Mouse (Mus musculus): ENCODE data around the gene Cnfn.
"Not testable (repeated sequence)": the region's sequence is repeated elsewhere in the genome, so short reads cannot be mapped to it uniquely, and the experiment has no call there.

Cnfn gene

GRCm38 (mm10) chr7:25369058-25369749, at the start of gene Cnfn:
Gene Cnfn, minus strand, starts transcription at chr7:25369724.
- DNase-seq (ENCODE audit: low spot score) = no peak

- no peak for DNase-seq (ENCODE audit: low spot score)
These were observed 48.1 kb upstream of the Cnfn start for GRCm38 (mm10) chr7:25417597-25417996.

GRCm38 (mm10) chr7:25412833-25413441, 43.4 kb upstream of the Cnfn start, which contains the start of gene Cxcl17:
Gene Cxcl17, minus strand, starts transcription at chr7:25412886.
- no peak for DNase-seq (ENCODE audit: low spot score)

- no peak for DNase-seq (ENCODE audit: low spot score)
These were observed 42.3 kb upstream of the Cnfn start for GRCm38 (mm10) chr7:25411861-25412260.

GRCm38 (mm10) chr7:25410969-25411615, 41.6 kb upstream of the Cnfn start:
- no peak for DNase-seq (ENCODE audit: low spot score)

- DNase-seq (ENCODE audit: low spot score) = no peak
These were observed 39.7 kb upstream of the Cnfn start for GRCm38 (mm10) chr7:25409114-25409760.

GRCm38 (mm10) chr7:25406468-25406867, 36.9 kb upstream of the Cnfn start:
- DNase-seq (ENCODE audit: low spot score) = no peak

- DNase-seq (ENCODE audit: low spot score) = no peak
These were observed 33.2 kb upstream of the Cnfn start for GRCm38 (mm10) chr7:25402671-25403101.

- DNase-seq (ENCODE audit: low spot score) = no peak
These were observed 32.5 kb upstream of the Cnfn start for GRCm38 (mm10) chr7:25401986-25402385.

- no peak for DNase-seq (ENCODE audit: low spot score)
These were observed 32.0 kb upstream of the Cnfn start for GRCm38 (mm10) chr7:25401551-25401950.

GRCm38 (mm10) chr7:25399028-25399427, 29.5 kb upstream of the Cnfn start:
- DNase-seq (ENCODE audit: low spot score) = not testable (repeated sequence)

GRCm38 (mm10) chr7:25398610-25399009, 29.1 kb upstream of the Cnfn start, which contains the start of gene Lipe:
Gene Lipe, minus strand, starts transcription at chr7:25398710.
- DNase-seq (ENCODE audit: low spot score) = no peak

GRCm38 (mm10) chr7:25396621-25397020, 27.1 kb upstream of the Cnfn start:
- DNase-seq (ENCODE audit: low spot score) = no peak

GRCm38 (mm10) chr7:25395558-25396521, 26.3 kb upstream of the Cnfn start:
- peak; percentile 93 for DNase-seq (ENCODE audit: low spot score)

GRCm38 (mm10) chr7:25395186-25395557, 25.6 kb upstream of the Cnfn start:
- DNase-seq (ENCODE audit: low spot score) = no peak

- no peak for DNase-seq (ENCODE audit: low spot score)
These were observed 25.2 kb upstream of the Cnfn start for GRCm38 (mm10) chr7:25394754-25395153.

- DNase-seq (ENCODE audit: low spot score) = no peak
These were observed 24.1 kb upstream of the Cnfn start for GRCm38 (mm10) chr7:25393451-25394210.

- DNase-seq (ENCODE audit: low spot score) = no peak
These were observed 23.3 kb upstream of the Cnfn start for GRCm38 (mm10) chr7:25392851-25393250.

- no peak for DNase-seq (ENCODE audit: low spot score)
These were observed 22.4 kb upstream of the Cnfn start for GRCm38 (mm10) chr7:25391856-25392453.

GRCm38 (mm10) chr7:25390986-25391385, 21.5 kb upstream of the Cnfn start:
- no peak for DNase-seq (ENCODE audit: low spot score)

Measured in ovary, adult 18-20 months (tissue).